Mouse (Mus musculus): ENCODE measurements around the gene Ccdc102a.
"Not testable (repeated sequence)": the region's sequence is repeated elsewhere in the genome, so short reads cannot be mapped to it uniquely, and the experiment has no call there.

Gene Ccdc102a

DNA sequence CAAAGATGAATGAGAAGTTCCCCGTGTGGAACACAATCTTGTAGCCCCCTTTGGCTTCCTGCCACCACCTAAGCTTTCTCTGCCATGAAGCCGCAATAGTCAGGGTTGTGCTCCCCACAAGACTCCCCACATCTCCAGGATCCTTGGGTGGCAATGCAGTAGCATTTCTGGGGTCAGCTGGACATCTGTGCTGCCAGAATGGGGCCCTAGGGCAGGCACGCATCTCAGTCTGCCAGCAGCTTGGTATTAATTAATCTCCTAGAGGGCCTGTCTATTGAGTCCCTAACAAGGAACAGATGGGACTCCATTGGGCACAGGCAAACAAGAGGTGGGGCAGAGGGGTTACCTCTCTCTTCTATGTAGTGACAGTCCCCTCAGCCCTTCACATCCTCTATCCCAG lies 45.7 kb downstream of the Ccdc102a start:
- no peak for DNase-seq

DNA sequence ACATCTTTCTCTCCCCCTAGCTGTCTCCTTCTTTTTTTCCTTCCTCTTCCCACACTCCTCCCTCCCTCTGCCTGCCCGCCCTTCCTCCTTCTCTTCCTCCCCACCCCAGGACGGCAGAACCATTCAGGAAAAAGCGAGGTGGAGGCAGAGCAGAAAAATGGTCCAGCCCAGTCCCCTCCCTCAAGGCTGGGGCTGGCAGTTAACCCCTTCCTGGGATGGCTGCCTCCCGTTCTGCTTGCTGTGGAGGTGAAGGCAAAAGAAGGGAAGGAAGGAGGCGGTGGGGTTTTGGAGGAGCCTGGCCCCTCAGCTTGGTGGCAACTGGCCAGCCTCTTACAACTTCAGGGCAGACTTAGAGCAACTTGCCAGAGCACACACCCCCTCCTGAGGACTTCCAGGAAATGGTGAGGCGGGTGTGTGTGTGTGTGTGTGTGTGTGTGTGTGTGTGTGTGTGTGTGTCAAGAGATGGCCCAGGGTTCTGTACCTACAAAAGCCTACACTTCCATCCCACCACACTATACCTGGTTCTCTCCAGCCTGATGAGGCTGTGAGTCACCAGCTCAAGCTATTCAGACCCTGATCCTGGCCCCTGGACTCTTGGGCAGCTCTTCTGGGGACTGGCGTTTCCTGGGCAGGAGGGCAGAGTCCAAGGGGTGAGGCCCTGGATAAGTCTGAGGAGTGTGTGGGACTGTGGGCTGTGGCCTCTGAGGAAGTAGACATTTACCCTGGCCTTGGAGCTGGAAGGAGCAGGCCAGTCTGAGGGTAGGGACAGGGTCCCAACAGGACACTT lies 46.6 kb downstream of the Ccdc102a start:
- DNase-seq = peak; percentile 26

DNA sequence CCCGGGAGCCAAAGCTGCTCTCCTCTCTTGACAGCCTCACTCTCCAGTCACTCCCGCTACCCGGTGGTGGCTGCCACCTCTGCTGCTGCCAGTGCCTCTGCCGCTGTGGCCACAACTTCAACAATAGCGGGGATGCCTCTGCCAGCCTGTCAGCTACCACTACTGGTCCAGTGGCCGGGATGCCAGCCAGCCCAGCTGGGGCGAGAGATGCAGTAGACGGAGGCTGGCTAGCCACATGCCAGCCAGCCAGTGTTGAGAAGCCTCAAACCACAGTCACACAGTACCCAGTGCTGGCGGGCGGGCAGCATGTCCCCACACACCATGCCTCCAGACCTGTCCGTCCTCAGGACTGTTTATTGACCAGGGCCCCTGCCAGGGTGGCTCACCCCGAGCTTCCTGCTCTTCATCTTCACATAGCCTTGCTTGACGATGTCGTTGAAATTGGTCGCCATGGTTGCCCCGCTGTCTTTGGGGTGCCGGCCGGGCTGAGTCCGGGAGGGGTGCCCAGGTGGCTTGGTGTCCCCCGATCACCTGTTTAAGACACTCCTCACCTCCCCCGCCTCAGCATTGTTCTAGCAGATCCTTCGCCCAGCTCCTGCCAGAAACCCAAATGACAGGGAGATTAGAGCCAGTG lies 47.3 kb downstream of the Ccdc102a start:
- DNase-seq = no peak

DNA sequence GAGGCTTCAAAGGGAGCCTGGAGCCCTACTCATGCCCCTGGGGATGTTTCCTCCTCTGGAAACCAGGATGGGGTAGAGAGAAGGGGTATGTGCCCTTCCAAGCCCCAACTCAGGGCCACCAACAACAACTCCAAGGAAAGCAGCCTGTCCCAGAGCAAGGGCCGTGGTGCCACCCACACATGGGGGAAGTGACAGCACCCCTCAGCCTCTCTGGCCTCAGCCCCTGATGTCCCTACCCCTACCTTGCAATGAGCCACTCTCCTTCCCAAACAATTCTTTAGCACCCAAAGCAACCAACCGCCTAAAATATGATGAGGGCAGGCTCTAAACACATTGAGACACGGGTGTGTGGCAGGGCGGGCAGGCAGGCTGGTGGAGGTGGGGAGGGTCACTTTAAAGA lies 47.9 kb downstream of the Ccdc102a start:
- no peak for DNase-seq

DNA sequence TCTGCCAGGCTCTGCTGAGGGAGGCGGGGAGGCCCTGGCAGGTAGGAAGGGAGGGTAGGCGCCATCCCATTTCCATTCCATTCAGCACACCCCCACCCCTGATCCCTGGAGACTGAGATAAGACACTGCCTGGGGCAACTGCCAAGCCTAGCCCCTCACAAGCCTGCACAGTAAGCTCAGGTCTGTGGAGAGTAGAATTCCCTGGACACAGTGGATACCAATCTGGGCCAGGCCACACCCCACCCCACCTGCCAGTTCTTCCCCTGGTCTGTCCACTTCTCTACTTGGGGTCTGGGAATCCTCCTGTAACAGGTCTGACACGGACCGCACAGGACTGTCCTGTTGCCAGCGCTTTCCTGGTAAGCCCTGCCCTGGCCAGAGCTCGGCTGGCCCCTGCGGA lies 48.8 kb downstream of the Ccdc102a start:
- DNase-seq = no peak

DNA sequence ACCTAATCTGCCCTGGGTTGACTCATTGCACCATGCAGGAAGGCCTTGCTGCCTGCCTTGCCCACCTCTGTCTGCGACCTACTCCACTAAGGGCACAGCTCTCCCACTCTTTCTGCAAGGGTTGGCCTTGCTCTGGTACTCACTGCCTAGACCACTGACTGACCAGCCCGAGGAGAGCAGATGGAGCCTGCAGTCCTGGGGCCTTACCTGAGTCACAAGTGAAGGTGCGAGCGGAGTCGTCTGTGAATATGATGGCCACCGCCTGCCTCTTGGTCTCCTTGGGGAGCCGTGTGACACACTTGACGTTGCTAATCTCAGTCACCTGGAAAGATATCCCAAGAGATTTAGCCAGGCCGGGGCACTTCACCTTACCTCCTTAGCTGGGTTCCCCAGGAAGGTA lies 51.0 kb downstream of the Ccdc102a start:
- no peak for DNase-seq

DNA sequence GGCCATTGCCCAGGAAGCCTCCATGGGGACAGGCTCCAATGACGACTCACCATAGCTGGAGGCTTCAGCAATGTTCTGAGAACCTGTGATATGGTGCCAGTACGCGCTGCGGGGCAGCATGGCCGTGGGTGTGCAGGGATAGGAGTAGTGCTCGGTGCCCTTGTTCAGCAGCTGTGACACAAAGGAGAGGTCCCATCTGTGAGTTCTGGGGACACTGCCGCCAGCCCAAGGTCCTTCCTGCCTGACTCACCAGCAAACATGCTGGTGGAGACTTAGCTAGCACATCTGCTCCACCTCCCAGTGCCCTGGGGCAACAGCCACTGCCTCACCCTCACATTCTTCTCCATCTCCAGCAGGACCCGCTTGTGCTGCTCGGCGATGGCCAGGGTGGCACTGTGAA lies 52.6 kb downstream of the Ccdc102a start:
- DNase-seq = no peak

DNA sequence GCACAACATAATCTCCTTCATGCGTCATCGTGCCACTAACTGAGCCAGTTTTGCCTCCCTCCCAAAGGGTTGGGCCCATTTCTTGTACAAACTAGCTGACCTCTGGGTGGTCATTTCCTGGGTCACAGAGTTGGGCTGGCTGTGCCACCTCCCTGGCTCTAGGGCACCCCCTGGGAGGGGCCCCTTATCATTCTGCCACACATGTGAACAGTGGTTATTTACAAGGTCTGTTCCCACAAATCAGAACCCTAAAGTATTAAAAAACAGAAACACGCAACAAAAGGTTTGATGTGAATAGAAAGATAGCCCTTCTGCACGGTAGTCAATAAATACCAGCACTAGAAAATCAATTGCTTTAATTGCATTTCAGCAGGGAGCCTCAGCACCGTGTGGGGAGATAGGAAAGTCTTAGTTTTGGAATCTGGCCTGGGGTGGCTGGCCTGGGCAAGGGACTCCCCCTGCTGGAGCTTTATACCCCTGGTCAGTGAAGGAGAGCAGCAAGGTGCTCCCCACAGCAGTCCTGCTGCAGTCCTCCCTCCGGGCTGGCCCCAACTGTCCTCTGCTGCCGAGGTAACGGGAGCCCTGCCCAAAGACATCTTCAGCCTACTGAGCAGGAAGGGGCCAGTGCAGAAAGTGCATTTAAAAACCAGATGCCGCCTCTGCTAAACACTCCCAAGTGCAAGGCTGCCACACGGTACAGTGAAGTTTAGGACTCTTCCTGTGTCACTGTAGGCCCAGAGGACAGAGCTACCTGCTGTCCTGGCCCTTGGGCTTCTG lies 53.8 kb downstream of the Ccdc102a start:
- DNase-seq = no peak

DNA sequence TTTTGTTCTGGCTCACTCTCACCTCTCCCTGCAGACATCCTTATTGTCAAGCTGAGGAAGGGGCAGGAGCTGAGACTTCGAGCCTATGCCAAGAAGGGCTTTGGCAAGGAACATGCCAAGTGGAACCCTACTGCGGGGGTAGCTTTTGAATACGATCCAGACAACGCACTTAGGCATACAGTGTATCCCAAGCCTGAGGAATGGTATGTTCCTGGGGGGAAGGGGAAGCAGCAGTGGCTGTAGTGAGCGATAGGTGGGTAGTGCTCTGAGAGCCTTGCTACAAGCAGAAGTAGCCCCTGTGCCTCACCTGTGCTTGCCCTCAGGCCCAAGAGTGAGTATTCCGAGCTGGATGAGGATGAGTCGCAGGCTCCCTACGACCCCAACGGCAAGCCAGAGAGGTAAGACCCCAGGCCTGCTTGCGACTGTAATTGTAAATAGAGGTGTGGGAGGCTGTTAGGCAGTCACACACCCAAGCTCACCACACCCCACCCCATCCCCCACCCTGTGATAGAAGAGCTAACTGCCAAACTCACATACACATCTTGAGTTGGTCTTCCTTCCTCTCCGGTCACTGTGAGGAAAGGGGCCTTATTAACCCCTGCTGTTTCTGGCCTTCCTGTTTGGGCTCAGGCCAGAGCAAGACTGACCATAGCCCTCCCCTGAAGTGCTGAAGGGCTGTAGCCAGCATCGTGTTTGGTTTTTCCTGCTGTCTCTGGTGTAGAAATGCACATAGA lies 55.2 kb downstream of the Ccdc102a start:
- DNase-seq = no peak

DNA sequence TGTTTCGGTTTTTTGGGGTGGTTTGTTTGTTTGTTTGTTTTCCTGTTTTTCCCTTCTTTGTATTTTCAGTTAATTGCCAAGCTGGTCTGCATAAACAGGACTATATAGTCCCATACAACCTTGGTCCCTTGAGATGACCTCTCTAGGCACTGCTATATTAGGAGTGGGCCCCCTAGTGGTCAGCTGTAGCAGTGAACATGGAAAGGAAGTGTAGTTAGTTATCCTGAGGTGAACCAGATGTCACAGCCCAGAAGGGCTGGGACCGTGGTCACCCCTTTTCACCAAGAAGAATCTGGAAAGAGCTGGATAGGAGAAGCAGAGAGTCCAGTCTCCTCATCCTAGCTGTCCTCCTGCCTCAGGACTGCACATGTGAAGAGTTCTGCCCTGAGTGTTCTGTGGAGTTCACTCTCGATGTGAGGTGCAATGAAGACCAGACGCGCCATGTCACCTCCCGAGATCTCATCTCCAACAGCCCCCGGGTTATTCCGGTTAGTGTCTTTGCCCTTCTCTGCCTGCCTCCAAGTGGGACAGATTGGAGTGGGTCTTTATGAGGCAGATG lies 56.5 kb downstream of the Ccdc102a start:
- DNase-seq = peak; percentile 73

DNA sequence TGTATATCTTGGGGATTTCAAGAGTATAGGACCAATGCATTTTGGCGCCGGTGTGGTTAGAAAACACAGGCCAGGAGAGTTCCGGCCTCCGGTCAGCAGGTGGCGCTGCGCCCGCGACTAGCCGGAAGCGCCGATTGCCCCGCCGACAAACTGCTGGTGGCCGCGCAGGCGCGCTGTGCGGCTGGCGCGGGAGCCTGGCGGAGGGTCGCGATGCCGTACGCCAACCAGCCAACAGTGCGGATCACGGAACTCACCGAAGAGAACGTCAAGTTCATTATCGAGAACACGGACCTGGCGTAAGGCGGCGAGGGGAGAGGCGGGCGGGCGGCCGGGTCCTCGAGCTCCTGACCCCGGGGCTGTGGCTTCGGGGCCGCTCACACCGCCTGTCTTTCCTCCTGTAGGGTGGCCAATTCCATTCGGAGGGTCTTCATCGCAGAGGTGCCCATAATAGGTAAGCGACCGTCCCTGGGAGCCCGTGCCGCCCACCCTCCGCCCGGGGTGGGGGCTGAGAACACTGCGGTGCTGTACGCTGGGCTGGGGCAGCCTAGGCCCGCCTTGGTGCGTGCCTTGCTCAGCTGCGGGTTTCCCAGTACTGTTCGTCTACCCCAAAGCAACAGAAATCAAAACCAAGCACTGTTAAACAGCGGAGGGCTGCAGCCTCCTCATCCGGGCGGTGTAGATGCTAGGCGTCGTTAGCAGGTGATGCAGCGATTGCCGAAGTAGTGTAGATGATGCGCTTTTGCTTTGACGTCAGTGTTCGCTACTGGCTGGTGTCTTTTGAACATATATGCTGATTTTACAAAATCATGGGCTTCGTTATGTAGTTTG lies 60.3 kb downstream of the Ccdc102a start, which contains the start of gene Polr2c:
Gene Polr2c (plus strand): TSS at position 105 of the 828 bp plus-strand sequence.
- DNase-seq = peak; percentile 93

DNA sequence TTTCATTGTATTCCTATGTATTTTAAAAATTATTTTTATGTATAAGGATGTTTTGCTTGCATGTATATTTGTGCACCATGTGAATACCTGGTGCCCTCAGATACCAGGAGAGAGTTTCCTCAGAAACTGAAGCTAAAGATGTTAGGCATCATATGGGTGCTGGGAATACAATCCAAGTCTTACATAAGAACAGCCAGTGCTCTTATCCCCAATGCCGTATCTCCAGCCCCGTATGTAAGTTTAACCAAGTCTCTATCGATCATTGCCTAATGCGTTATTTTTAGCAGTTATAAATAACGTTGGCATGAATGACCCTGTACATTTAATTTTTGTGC lies 60.9 kb downstream of the Ccdc102a start:
- DNase-seq = no peak

DNA sequence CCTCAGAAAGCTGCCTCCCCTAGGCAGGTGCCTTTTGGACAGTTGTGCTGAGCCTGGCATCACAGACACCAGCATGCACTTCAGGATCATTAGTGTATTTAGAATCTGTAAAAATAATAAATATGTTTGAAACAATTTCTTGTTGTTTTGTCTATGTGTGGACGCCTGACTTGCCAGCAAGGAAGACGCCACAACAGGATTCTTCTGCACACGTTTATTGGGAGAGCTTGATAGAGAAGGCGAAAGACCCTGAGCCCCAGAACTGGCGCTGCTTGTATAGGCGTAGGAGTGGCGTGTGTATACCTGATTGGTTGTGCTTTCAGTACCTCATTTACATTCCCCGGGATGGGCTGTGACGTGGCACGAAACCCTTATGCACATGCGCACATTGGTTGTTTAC lies 63.1 kb downstream of the Ccdc102a start:
- not testable (repeated sequence) for DNase-seq
